Mouse (Mus musculus) stomach, postnatal 0 days (tissue): Measurements from ENCODE around the gene Prkag2.

Experiments used
- CTCF ChIP-seq: IDR thresholded peaks from 2 replicates; pipeline ENCODE4 v1.5.1; 2016; ENCODE audit warnings: antibody characterized with exemption, low read depth, mild to moderate bottlenecking, moderate library complexity
- EP300 ChIP-seq: optimal IDR thresholded peaks from 2 replicates; pipeline ENCODE3; 2016; ENCODE audit warnings: antibody characterized with exemption

DNA sequence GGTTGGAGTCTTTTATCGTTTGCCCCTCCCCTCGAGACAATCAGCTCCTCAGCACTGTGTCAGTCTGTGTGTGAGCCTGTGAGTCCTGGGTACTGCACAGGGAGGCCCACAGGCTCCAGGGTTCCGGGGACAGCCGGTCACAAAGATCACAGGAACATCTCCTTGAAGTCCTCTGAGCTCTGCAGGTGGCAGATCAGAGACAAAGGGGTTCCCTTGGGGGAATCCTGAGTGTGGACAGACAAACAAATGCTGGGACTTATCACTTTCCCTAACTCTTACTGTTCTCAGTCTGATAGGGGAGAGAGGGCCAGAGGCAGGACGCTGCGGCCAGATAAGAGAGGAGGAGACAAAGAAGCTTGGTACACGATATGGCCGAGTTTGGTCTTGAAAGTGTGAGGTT lies 172.7 kb downstream of the Prkag2 start:
- TF ChIP-seq CTCF, result no peak
- no peak for TF ChIP-seq EP300
